Mouse (Mus musculus) neutrophil, adult 5-6 weeks (primary cell): ENCODE data around the gene Tec. TPM values are rescaled to one million over a fixed set of nuclear protein-coding genes. Genes with fewer than 3 reads are reported as not detected.

Experiments
- ATAC-seq: fragments of 151-379, 151-347 bp; 2 replicates; pipeline ENCODE4 v1.8.0; 2017; ENCODE audit warnings: mild to moderate bottlenecking, moderate TSS enrichment; ENCODE audit not compliant: insufficient number of reproducible peaks, poor library complexity, low FRiP score, severe bottlenecking; ENCODE audit errors: extremely low read depth
- total RNA-seq: library from RNA; stranded (forward); fragments of 200-1000 nt; gene quantifications from 2 replicates; pipeline ENCODE4 v1.2.3, GENCODE M21; 2017

Tec gene
- total RNA-seq, 1 experiment from 2014 or later = 145 TPM

DNA sequence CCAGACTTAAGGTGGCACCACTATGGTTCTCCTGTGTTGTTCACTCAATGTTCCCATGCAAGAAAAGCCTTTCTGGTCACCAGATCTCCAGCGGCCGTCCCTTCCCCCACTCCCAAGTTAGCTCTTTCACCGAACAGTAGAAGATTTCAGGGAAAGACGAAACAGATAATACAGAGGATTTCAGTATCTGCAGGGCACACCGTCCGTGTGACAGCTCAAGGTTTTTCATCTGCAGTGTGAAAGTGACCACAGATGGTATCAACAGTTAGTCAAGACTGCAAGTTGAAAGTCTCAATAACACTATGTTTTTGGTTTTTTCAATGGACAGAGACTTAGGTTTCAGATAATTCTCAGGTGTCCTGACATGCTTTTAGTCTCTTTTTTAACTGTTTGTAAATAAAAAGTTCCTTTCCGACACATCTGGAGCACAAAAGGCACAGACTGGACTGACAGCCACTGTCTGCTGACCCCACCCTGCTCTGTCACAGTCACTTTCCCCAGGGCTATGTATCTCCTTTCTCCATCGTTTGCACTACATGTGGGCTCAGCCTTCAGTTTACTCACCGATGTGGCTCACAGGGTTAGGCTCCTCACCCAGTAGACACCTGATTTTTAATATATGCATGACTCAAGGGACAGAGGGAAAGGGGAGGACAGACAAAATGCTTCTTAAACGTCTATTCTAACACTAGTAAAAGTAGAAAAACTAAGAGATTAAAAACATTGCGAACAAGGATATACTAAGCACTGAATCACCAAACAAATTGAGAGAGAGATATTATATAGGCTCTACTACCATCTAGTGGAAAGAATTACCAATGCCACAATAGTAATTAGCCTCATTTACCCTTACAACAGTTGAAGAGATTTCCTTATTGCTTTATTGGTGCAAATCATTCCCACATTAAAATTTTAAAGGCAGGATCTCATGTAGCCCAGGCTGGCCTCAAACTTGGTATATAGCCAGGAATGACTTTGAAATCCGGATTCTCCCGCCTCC, 109.1 kb downstream of the Tec start:
- ATAC-seq = no peak

DNA sequence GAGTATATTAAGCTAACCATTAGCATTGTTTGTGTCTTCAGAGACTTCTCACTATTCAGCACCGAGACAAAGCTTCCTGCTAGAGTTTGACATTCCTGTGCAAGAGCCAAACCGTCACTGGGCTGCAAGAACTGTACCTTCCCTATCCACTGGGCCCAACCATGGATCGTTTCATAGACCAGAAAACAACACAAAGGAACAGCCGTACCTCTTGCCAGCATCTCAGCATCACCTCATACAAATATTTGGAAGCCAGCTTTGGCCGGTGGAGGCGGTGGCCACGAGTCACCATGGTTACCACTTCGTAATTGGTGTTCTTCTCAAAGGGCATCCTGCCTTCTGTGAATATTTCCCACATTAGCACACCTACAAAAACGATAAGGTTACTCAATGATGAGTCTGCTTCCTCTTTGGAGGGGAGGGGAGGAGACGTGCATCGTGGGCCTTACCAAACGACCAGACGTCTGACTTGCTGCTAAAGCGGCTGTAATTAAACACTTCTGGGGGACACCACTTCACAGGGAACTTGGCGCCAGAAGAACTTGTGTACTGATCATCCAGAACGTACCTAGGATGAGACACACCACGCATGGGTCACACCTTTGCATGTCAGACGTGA, 111.0 kb downstream of the Tec start:
- ATAC-seq = no peak

DNA sequence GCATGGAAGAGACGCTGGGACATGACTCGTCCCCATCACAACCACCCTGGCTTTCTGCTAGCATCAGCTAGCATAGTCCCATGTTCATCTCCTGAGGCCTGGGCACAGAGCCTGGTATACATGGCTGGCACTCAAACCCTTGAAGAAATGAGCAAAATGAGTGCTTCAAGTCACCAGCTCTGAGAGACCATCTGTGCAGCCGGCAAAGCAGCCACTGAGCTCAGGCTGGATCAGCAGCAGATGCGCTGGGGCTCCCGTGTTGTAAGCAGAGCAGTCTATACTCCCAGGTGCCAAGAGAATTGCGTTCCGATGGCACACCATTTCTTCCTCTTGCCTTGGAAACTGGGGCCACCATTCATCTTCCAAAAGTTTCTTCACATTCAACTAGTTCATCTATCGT, 112.3 kb downstream of the Tec start:
- no peak for ATAC-seq

DNA sequence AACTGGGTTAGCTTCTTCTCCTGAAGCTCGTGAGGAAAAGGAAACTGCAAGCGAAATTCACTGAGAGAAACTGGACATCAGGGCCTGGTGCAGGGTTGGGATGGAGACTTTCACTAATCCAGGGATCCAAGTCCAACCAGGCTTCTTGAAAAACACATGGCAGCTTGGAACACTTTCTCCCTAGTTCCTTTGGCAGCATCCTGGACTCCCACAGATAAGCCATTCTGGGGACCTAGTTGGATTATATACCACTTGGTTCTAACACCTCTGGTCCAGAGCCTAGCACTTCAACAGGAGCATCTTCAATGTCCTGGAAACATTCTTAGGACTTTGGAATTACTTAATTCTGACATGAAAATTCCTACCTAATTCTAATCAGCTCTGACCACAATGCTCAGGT, 113.2 kb downstream of the Tec start:
- no peak for ATAC-seq

DNA sequence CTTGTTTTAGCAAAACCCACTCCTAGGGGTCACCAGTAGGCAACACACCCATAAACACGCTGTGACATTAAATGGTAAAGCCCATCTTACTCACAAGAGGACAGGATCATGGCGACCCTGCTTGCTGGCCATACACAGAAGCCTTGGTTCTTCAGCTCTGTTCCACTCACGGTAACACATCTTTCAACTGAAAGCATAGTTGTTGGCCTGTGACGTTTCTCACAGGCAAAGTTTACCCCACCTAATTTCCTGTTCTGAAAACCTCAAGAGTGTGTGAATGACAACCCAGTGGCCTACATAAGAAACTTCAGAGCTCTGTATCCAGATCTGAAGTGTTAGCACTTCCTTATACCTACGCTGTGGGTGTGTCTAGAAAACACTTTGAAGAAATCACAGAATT, 115.7 kb downstream of the Tec start, which contains the start of gene Txk:
TSS of gene Txk (minus strand) at position 193 of the 400 bp plus-strand sequence.
- peak; percentile 83 for ATAC-seq

DNA sequence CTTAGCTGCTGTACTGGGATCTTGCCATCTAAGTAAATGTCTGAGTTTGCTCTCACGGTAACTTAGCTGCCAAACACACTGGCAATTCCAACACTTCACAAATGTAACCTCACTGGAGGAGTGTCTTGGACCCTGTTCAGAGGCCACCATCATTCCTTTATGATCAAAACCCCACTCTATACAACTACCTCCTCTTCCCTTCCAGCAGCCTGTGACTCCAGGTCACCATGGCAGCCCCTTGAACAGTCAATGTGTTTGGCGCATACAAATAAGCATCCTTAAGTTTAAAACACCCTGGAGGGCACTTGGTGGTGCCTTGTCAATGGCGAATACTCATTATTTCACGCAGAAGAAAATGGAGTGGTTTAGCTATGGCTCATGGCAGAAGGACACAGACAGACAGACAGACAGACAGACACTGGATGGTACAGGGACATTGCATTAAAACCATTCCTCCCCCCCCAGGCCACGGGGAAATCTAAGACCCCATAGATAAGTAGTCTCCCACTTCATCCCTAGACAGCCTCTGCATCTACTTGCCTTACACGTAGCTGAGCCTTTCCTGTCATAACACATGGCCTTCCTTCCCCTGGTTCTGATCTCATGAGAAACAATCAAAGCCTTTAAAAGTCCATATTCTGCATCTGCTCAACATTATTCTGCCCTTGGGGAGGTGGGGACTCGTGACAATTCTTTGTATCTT, 117.1 kb downstream of the Tec start:
- no peak for ATAC-seq

- no peak for ATAC-seq
These were observed 118.1 kb downstream of the Tec start for GRCm38 (mm10) chr5:72750226-72750625.

DNA sequence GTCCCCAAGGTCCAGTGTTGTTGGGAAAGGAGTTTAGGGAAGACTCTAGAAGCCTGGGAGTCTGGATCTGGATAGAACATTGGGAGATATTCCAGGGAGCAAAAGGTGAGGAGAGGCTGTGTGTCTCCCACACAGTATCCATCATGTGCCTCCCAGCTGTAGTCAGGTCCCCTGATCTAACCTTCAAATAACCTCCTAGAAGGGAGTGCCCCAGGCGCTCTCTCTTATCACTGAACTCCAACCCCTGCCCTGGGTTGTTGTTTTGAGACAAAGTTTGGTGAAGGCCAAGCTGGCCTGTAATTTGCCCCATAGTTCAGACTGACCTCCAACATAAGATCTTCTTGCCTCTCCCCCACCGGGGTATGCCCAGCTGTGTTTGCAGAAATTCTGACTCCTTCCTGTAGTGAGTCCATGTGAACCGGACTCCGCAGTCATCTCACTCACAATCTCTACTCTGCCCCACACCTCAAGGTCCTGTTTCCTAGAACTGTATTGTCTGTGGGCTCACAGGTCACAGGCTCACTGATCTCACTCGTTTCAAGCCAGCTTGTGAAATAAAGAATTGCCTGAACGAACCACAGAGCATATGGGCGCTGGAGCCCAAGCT, 119.5 kb downstream of the Tec start:
- ATAC-seq = no peak

GRCm38 (mm10) chr5:72747384-72747783, 120.9 kb downstream of the Tec start:
- no peak for ATAC-seq

DNA sequence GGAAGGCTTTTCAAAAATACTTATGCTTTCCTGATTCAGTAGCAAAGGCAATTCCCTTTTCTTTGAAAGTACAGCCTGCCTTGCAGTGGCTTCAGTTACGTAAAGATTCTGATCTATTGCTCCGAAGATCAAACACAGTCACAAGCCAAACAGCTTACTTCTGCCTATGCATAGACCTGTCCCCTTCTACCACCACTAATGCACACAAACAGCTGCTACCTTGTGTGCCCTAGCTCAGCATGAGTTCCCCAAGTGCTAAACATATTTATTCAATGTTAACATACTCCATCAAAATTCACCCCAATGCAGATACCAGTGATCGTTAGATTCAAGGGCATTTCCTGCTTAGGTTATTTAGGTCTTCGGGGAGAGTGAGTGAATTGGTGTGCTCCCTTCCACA, 121.8 kb downstream of the Tec start:
- no peak for ATAC-seq

DNA sequence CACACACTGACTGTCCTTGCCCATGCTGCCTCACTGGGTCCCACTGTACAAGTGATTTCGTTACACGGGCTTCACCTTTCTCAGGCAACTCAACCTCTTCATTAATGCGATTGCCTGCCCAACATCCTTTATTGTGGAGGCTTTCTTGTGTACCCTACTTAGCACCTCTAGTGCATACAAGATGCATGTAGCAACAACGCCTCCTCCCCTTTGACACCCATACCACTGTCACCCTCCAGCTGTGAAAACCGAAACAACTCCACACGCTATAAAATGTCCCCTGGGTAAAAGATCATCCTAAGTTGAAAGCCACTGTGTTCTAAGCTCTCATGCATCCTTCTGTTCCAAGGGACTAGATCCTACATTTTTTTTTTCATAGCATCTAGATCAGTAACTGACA, 125.2 kb downstream of the Tec start:
- no peak for ATAC-seq

- ATAC-seq = no peak
These were observed 131.4 kb downstream of the Tec start for GRCm38 (mm10) chr5:72736868-72737267.

DNA sequence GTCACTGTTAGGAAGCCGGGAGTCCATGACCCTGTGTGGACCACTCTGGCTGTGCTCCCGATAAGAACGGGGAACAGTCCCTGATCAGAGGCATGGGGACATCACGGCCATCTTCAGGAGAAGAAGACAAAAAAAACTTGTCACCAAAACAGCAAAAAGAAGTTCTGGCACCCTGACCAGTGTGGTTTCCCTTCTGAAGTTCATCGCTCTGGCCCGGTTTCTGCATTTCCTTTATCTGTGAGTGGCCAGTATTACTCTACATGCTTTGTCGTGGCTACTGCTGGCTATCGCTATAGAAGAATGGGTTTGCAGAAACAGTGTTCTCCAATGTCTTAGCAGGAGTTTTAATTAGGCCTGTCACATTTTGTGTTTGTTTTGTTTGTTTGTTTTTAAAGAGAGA, 131.8 kb downstream of the Tec start:
- no peak for ATAC-seq

DNA sequence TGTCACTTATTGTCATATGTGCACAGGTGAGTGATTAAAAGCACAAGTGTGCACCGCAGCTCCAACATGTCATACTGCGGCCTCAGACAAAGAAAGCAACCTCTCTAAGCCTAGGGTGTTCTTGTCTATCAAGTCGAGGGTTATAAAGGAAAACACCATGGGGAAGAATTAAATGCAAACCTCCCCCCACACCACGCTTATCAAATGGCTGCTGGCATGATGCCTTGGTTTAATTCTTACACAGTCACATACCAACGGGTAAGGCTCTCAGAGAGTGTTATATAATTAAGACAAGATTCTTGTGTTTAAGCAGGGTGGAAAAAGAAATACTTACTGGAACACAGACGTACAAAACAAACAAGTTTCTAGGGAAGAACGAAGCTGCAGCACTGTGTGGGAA, 132.5 kb downstream of the Tec start:
- no peak for ATAC-seq

- no peak for ATAC-seq
These were observed 135.4 kb downstream of the Tec start for GRCm38 (mm10) chr5:72732885-72733284.

- ATAC-seq = no peak
These were observed 142.9 kb downstream of the Tec start for GRCm38 (mm10) chr5:72725404-72725803.

GRCm38 (mm10) chr5:72723429-72723828, 144.9 kb downstream of the Tec start:
- no peak for ATAC-seq

DNA sequence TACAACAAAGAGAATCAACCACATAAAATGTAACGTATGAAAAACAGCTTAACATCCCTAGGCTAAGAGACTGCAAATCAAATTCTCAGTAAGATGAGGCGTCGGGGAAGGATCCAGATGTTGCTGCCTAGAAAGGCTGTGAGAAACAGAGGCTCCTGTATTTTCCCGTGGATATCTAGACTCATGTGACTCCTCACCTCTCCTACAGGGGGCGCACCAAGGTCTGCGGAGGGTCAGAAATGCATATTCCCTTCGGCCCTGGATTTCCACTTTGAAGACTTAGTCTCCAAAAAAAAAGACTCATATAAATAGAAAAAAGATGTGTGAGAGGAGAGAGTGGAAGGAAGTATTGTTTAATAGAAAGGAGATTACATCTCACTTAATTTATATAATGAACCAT, 147.7 kb downstream of the Tec start:
- ATAC-seq = no peak

GRCm38 (mm10) chr5:72710572-72711278, 157.6 kb downstream of the Tec start:
- peak; percentile 68 for ATAC-seq
